Mouse (Mus musculus) kidney, embryonic 16.5 days (tissue): ENCODE data around the gene Elob. TPM values are rescaled to one million over a fixed set of nuclear protein-coding genes. Genes with fewer than 3 reads are reported as not detected.

Source experiments
- microRNA-seq: library from miRNA; unstranded; fragments of <30 nt; microRNA quantifications from one replicate; pipeline ENCODE4, GENCODE M21; 2016
- polyA plus RNA-seq: library from polyadenylated mRNA; unstranded; fragments of >200 nt; fragmentation: Nextera tagmentation; extraction: Ambion mirVana; gene quantifications from 2 replicates; pipeline ENCODE4 v1.2.1, GENCODE M21; 2015

Gene Elob
- polyA plus RNA-seq, 1 experiment from 2014 or later: 954 TPM

Small RNA genes within 50 kb of the gene (microRNA-seq; reads per million reads assigned to microRNA genes)
- gene Mir5125: 0.47 reads per million

Other genes with a start within 250 kb of the Elob start
- gene Zfp13, start 229.6 kb downstream of the Elob start, polyA plus RNA-seq: 19.1 and 19.3 TPM in 2 replicates
- 0.26 TPM in 1 of 2 replicates, not detected in the other for gene Zscan10, start 228.3 kb downstream of the Elob start, polyA plus RNA-seq
- gene Mmp25, start 183.9 kb downstream of the Elob start, polyA plus RNA-seq: 1.1 and 1.2 TPM in 2 replicates
- gene Bicdl2, start 168.6 kb downstream of the Elob start, polyA plus RNA-seq: 1.7 and 2.0 TPM in 2 replicates
- 73.4 and 83.7 TPM in 2 replicates for gene Hcfc1r1, start 155.5 kb downstream of the Elob start, polyA plus RNA-seq
- gene Thoc6, start 155.3 kb downstream of the Elob start, polyA plus RNA-seq: 59.8 and 65.5 TPM in 2 replicates
- 28.9 and 31.2 TPM in 2 replicates for gene Tnfrsf12a, start 151.7 kb downstream of the Elob start, polyA plus RNA-seq
- gene Cldn6, start 149.9 kb downstream of the Elob start, polyA plus RNA-seq: 242 and 253 TPM in 2 replicates
- gene Cldn9, start 145.1 kb downstream of the Elob start, polyA plus RNA-seq: 60.0 and 63.5 TPM in 2 replicates
- gene 1520401A03Rik, start 106.4 kb downstream of the Elob start, polyA plus RNA-seq: 0.15 and 0.61 TPM in 2 replicates
- 53.0 and 56.2 TPM in 2 replicates for gene Pkmyt1, start 102.8 kb downstream of the Elob start, polyA plus RNA-seq
- gene Paqr4, start 88.3 kb downstream of the Elob start, polyA plus RNA-seq: 22.9 and 25.4 TPM in 2 replicates
- 0.81 and 1.3 TPM in 2 replicates for gene Kremen2, start 83.3 kb downstream of the Elob start, polyA plus RNA-seq
- 101 and 104 TPM in 2 replicates for gene Flywch1, start 57.5 kb downstream of the Elob start, polyA plus RNA-seq
- 31.7 and 35.0 TPM in 2 replicates for gene Flywch2, start 43.1 kb downstream of the Elob start, polyA plus RNA-seq
- 411 and 514 TPM in 2 replicates for gene Srrm2, start 38.6 kb downstream of the Elob start, polyA plus RNA-seq
- not detected in 2 replicates for gene Prss33, start 6.9 kb upstream of the Elob start, polyA plus RNA-seq
- not detected in 2 replicates for gene Prss32, start 14.7 kb upstream of the Elob start, polyA plus RNA-seq
- gene Prss41, start 15.0 kb upstream of the Elob start, polyA plus RNA-seq: 3.5 and 4.1 TPM in 2 replicates
- not detected in 2 replicates for gene Prss21, start 38.9 kb upstream of the Elob start, polyA plus RNA-seq
- gene Dcpp1, start 51.7 kb upstream of the Elob start, polyA plus RNA-seq: not detected in 2 replicates
- not detected in 2 replicates for gene Dcpp2, start 51.7 kb upstream of the Elob start, polyA plus RNA-seq
- gene Dcpp3, start 88.3 kb upstream of the Elob start, polyA plus RNA-seq: not detected in 2 replicates
- gene Sbp, start 112.5 kb upstream of the Elob start, polyA plus RNA-seq: not detected in 2 replicates
- not detected in 2 replicates for gene Sbpl, start 126.1 kb upstream of the Elob start, polyA plus RNA-seq
- gene Prss30, start 151.4 kb upstream of the Elob start, polyA plus RNA-seq: 0.14 and 0.23 TPM in 2 replicates
- 0.39 and 0.82 TPM in 2 replicates for gene Prss22, start 169.0 kb upstream of the Elob start, polyA plus RNA-seq
- gene Prss27, start 209.0 kb upstream of the Elob start, polyA plus RNA-seq: 0.23 and 0.37 TPM in 2 replicates
- gene Kctd5, start 244.3 kb upstream of the Elob start, polyA plus RNA-seq: 63.3 and 68.0 TPM in 2 replicates